Mouse (Mus musculus): ENCODE measurements around the gene Gfi1b. TPM values are rescaled to one million over a fixed set of nuclear protein-coding genes. Genes with fewer than 3 reads are reported as not detected.

Gfi1b gene
- polyA plus RNA-seq, 1 experiment from 2014 or later = 0.12 TPM

- H3K4me3 ChIP-seq (replicated peaks; ENCODE audit: low read depth, low read length) = no peak overlapping the region
- ATAC-seq (ENCODE audit: low FRiP score, low TSS enrichment) (no peak), DNase-seq (no peak)
- 88% methylated on average over 10 of the region's 10 CpGs for WGBS
- no peak overlapping the region for H3K9ac ChIP-seq (replicated peaks; ENCODE audit: low read length)
- H3K27me3 ChIP-seq (ENCODE audit: control insufficient read depth, insufficient read depth, low read length) = no peaks in the 10 kb centered on the region
- no peaks in the 10 kb centered on the region for H3K4me1 ChIP-seq (ENCODE audit: control insufficient read depth, insufficient read depth, low read length)
- H3K27ac ChIP-seq (replicated peaks; ENCODE audit: low read depth, low read length) = no peak overlapping the region
- no peaks in the 10 kb centered on the region for H3K9me3 ChIP-seq (ENCODE audit: control insufficient read depth, low read length)
- H3K36me3 ChIP-seq (ENCODE audit: control insufficient read depth, insufficient read depth, low read length) = no peaks in the 10 kb centered on the region
- H3K4me2 ChIP-seq (ENCODE audit: low read length) = no peak overlapping the region
Measured at GRCm38 (mm10) chr2:28609851-28610250, 11.9 kb downstream of the Gfi1b start.

GRCm38 (mm10) chr2:28607341-28608165 is 14.2 kb downstream of the Gfi1b start:
- Histone ChIP-seq H3K36me3 (ENCODE audit: control insufficient read depth, insufficient read depth, low read length) (no peaks in the 10 kb centered on the region), H3K4me2 (ENCODE audit: low read length) (no peak overlapping the region), H3K4me1 (ENCODE audit: control insufficient read depth, insufficient read depth, low read length) (no peaks in the 10 kb centered on the region), H3K27me3 (ENCODE audit: control insufficient read depth, insufficient read depth, low read length) (no peaks in the 10 kb centered on the region), H3K9me3 (ENCODE audit: control insufficient read depth, low read length) (no peaks in the 10 kb centered on the region), H3K4me3 (replicated peaks; ENCODE audit: low read depth, low read length) (no peak overlapping the region), H3K9ac (replicated peaks; ENCODE audit: low read length) (no peak overlapping the region), H3K27ac (replicated peaks; ENCODE audit: low read depth, low read length) (no peak overlapping the region)
- no peak for DNase-seq
- ATAC-seq (ENCODE audit: low FRiP score, low TSS enrichment) = no peak
- 53% methylated on average over 10 of the region's 10 CpGs for WGBS

GRCm38 (mm10) chr2:28606601-28607340 is 15.0 kb downstream of the Gfi1b start:
- DNase-seq = peak; percentile 46

DNA sequence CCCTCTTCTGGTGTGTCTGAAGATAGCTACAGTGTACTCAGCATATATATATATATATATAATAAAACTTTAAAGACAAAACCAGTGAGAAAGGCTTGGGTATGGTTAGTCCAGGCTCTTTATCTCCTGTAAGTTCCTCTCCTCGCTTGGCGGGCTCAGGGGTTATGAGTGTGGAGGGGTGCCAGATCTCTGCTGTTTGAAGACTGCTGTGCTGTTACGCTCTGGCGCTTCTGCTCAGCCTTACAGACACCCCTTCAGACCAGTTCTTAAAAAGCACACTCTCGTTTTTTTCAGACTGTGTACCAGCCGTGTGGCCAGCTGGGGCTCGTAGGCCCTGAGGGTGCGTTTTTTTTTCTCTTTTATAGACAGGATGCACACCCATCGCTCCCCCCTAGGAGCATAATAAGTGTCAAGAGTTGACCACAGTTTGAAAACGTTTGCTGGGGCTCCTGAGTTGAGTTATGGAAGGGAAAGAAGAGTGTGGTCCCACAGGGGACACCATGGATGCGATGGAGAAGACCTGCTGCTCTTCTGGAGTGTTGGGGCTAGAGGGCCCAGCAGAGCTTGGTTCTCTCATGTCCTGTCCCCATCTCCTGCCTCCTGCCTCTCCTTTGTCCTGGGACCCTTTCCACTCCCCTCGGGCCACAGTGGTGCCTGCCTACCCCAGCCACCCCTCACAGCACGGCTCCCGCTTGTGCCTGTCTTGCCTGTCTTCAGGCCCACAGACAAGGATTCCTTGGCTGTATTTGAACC is 15.8 kb downstream of the Gfi1b start:
- WGBS = 62% methylated on average over 14 of the region's 14 CpGs
- no peak for DNase-seq

More at GRCm38 (mm10) chr2:28606601-28607340, 15.0 kb downstream of the Gfi1b start:
- H3K4me3 ChIP-seq (replicated peaks; ENCODE audit: low read depth, low read length) = no peak overlapping the region
- H3K9ac ChIP-seq (replicated peaks; ENCODE audit: low read length) = no peak overlapping the region
- H3K36me3 ChIP-seq (ENCODE audit: control insufficient read depth, insufficient read depth, low read length) = no peaks in the 10 kb centered on the region
- no peak overlapping the region for H3K27ac ChIP-seq (replicated peaks; ENCODE audit: low read depth, low read length)
- 67% methylated on average over 8 of the region's 8 CpGs for WGBS
- H3K4me1 ChIP-seq (ENCODE audit: control insufficient read depth, insufficient read depth, low read length) = no peaks in the 10 kb centered on the region
- ATAC-seq (ENCODE audit: low FRiP score, low TSS enrichment) = no peak
- H3K27me3 ChIP-seq (ENCODE audit: control insufficient read depth, insufficient read depth, low read length) = no peaks in the 10 kb centered on the region
- no peak overlapping the region for H3K4me2 ChIP-seq (ENCODE audit: low read length)
- no peaks in the 10 kb centered on the region for H3K9me3 ChIP-seq (ENCODE audit: control insufficient read depth, low read length)

GRCm38 (mm10) chr2:28603542-28603941 is 18.2 kb downstream of the Gfi1b start:
- no peaks in the 10 kb centered on the region for H3K4me1 ChIP-seq (ENCODE audit: control insufficient read depth, insufficient read depth, low read length)
- H3K27me3 ChIP-seq (ENCODE audit: control insufficient read depth, insufficient read depth, low read length) = no peaks in the 10 kb centered on the region
- no peak overlapping the region for H3K27ac ChIP-seq (replicated peaks; ENCODE audit: low read depth, low read length)
- 97% methylated on average over 5 of the region's 5 CpGs for WGBS
- no peak overlapping the region for H3K4me3 ChIP-seq (replicated peaks; ENCODE audit: low read depth, low read length)
- ATAC-seq (ENCODE audit: low FRiP score, low TSS enrichment) (no peak), DNase-seq (no peak)
- no peak overlapping the region for H3K9ac ChIP-seq (replicated peaks; ENCODE audit: low read length)
- no peaks in the 10 kb centered on the region for H3K36me3 ChIP-seq (ENCODE audit: control insufficient read depth, insufficient read depth, low read length)
- H3K4me2 ChIP-seq (ENCODE audit: low read length) = no peak overlapping the region
- no peaks in the 10 kb centered on the region for H3K9me3 ChIP-seq (ENCODE audit: control insufficient read depth, low read length)

More for the DNA sequence above, 15.8 kb downstream of the Gfi1b start:
- Histone ChIP-seq H3K27me3 (ENCODE audit: control insufficient read depth, insufficient read depth, low read length) (no peaks in the 10 kb centered on the region), H3K36me3 (ENCODE audit: control insufficient read depth, insufficient read depth, low read length) (no peaks in the 10 kb centered on the region), H3K27ac (replicated peaks; ENCODE audit: low read depth, low read length) (no peak overlapping the region), H3K4me3 (replicated peaks; ENCODE audit: low read depth, low read length) (no peak overlapping the region), H3K4me2 (ENCODE audit: low read length) (no peak overlapping the region), H3K9ac (replicated peaks; ENCODE audit: low read length) (no peak overlapping the region), H3K4me1 (ENCODE audit: control insufficient read depth, insufficient read depth, low read length) (no peaks in the 10 kb centered on the region), H3K9me3 (ENCODE audit: control insufficient read depth, low read length) (no peaks in the 10 kb centered on the region)
- ATAC-seq (ENCODE audit: low FRiP score, low TSS enrichment) = no peak

DNA sequence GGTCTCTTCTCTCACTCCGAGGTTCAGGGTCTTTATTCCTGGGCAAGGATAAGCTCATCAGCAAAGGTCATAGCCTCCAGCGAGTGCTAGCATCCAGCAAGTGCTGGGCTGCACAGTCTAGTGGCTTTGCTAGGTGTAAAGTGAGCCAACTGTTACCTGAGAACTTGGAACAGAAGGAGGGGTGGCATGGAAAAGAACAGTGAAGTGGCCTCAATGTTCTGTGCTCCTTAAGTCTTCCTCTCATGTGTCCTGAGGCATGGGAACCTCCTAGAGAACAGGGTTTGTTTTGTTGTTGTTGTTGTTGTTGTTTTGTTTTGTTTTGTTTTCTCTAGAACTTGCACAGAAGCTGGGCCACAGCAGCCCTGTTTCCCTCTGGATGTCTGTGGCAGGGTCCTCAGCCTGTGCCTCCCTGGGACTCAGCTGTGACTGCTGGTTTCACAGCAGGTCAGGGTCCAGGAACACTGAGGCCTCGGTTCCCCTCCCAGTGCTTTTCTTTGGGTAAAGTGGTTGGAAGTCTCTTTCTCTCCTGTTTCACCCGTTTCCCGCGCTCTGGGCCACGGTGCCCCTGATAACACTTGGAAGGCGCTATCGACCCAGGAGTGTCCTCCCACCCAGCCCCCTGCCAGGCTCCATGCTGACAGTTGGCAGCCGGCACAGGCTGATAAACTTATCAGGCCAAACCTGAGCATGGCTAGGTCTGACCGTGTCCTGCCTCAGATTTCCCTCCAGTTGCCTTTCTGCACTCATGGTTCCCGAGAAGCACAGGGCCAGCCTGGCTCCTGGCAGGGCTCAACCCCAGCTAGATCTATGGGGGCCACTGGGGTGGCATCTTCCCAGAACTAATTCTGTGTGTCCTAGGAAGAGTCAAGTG is 19.8 kb downstream of the Gfi1b start:
- DNase-seq (no peak), ATAC-seq (ENCODE audit: low FRiP score, low TSS enrichment) (no peak)
- no peaks in the 10 kb centered on the region for H3K4me1 ChIP-seq (ENCODE audit: control insufficient read depth, insufficient read depth, low read length)
- H3K27ac ChIP-seq (replicated peaks; ENCODE audit: low read depth, low read length) = no peak overlapping the region
- WGBS = 62% methylated on average over 12 of the region's 12 CpGs
- H3K9ac ChIP-seq (replicated peaks; ENCODE audit: low read length) = no peak overlapping the region
- no peak overlapping the region for H3K4me3 ChIP-seq (replicated peaks; ENCODE audit: low read depth, low read length)
- H3K27me3 ChIP-seq (ENCODE audit: control insufficient read depth, insufficient read depth, low read length) = no peaks in the 10 kb centered on the region
- H3K9me3 ChIP-seq (ENCODE audit: control insufficient read depth, low read length) = no peaks in the 10 kb centered on the region
- H3K36me3 ChIP-seq (ENCODE audit: control insufficient read depth, insufficient read depth, low read length) = no peaks in the 10 kb centered on the region
- no peak overlapping the region for H3K4me2 ChIP-seq (ENCODE audit: low read length)

DNA sequence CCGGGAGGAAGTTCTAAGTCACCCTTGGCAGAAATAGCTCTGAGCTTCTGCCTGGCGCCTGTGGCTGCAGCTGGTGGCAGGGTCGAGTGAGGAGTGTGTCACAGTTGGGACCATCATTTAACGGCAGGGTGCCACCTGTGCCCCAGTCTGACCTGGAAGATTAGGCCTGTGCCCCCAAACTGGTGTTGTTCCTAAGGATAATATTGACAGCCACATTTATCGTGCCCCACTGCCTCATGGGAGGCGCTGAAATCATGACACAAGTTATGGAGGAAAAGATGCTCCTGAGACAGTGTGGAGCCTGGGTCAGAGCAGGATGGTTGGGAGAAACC is 22.2 kb downstream of the Gfi1b start:
- H3K4me3 ChIP-seq (replicated peaks; ENCODE audit: low read depth, low read length) = no peak overlapping the region
- no peak for DNase-seq
- no peak overlapping the region for H3K9ac ChIP-seq (replicated peaks; ENCODE audit: low read length)
- 81% methylated on average over 6 of the region's 6 CpGs for whole genome bisulfite sequencing
- ATAC-seq (ENCODE audit: low FRiP score, low TSS enrichment) = no peak
- H3K4me2 ChIP-seq (ENCODE audit: low read length) = no peak overlapping the region
- H3K36me3 ChIP-seq (ENCODE audit: control insufficient read depth, insufficient read depth, low read length) = no peaks in the 10 kb centered on the region
- H3K27ac ChIP-seq (replicated peaks; ENCODE audit: low read depth, low read length) = no peak overlapping the region
- H3K9me3 ChIP-seq (ENCODE audit: control insufficient read depth, low read length) = no peaks in the 10 kb centered on the region
- no peaks in the 10 kb centered on the region for H3K4me1 ChIP-seq (ENCODE audit: control insufficient read depth, insufficient read depth, low read length)
- H3K27me3 ChIP-seq (ENCODE audit: control insufficient read depth, insufficient read depth, low read length) = no peaks in the 10 kb centered on the region

All from midbrain, embryonic 14.5 days (tissue).